Mouse (Mus musculus): Measurements from ENCODE around the gene Pou2af1.

- TF ChIP-seq EP300 (IDR thresholded peaks at IDR 0.05; ENCODE audit: insufficient read depth, low read depth, low read length) (no peak), CTCF (IDR thresholded peaks at IDR 0.05; ENCODE audit: low read depth, low read length) (no peak)
Measured at GRCm38 (mm10) chr9:51175722-51176121, 37.8 kb upstream of the Pou2af1 start.

Measured in ES-Bruce4 (cell line).